Mouse (Mus musculus): ENCODE data around the gene Gtf2h4. TPM values are rescaled to one million over a fixed set of nuclear protein-coding genes. Genes with fewer than 3 reads are reported as not detected.
A peak's percentile ranks its signal among the peaks of the same experiment; 100 is the strongest.

The Gtf2h4 gene
- polyA plus RNA-seq, 1 experiment from 2014 or later: 45.1 TPM

GRCm38 (mm10) chr17:35666851-35667256 is 6.7 kb downstream of the Gtf2h4 start:
- Histone ChIP-seq H3K9ac (ENCODE audit: low read depth, low read length) (peak overlapping the region; percentile 86), H3K36me3 (ENCODE audit: control insufficient read depth, insufficient read depth, low read length) (peaks cover 8% of the 10 kb centered on the region), H3K4me3 (ENCODE audit: low read length) (peak overlapping the region; percentile 57), H3K4me1 (ENCODE audit: control insufficient read depth, insufficient read depth, low read length) (peaks cover 16% of the 10 kb centered on the region), H3K27me3 (replicated peaks; ENCODE audit: control insufficient read depth, insufficient read depth, low read length) (no peaks in the 10 kb centered on the region), H3K4me2 (ENCODE audit: low read depth, low read length) (peak overlapping the region; percentile 92), H3K9me3 (ENCODE audit: control insufficient read depth, low read length) (no peaks in the 10 kb centered on the region), H3K27ac (ENCODE audit: low read length) (peak overlapping the region; percentile 90)
- ATAC-seq: peak; percentile 56
- WGBS: 3% methylated on average over 13 of the region's 13 CpGs

DNA sequence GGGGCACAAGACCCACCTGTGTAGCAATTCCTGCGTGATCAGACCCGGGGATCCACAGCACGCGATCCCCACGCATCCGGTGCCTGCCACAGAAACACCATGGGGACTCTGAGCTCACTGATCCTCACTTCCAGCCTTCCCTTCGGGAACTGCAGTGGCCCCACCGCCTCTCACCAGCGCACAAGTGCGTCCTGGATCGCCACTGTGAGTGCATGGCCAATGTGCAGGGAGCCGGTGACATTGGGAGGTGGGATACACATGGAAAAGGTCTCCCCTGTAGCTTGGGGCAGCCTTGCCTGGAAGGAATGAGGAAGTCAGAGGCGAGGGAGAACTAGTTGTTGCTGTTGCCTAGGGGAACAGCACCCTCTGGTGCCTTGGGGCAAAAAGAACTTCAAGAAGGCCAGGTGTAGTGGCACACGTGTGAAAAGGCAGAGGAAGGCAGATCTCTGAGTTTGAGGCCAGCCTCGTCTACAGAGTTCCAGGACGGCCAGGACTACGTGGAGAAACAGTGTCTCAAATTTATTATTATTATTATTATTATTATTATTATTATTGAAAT is 7.5 kb downstream of the Gtf2h4 start:
- Histone ChIP-seq H3K4me1 (ENCODE audit: control insufficient read depth, insufficient read depth, low read length) (peaks cover 16% of the 10 kb centered on the region), H3K36me3 (ENCODE audit: control insufficient read depth, insufficient read depth, low read length) (peaks cover 8% of the 10 kb centered on the region), H3K9ac (ENCODE audit: low read depth, low read length) (peak overlapping the region; percentile 86), H3K9me3 (ENCODE audit: control insufficient read depth, low read length) (no peaks in the 10 kb centered on the region), H3K27me3 (replicated peaks; ENCODE audit: control insufficient read depth, insufficient read depth, low read length) (no peaks in the 10 kb centered on the region), H3K4me3 (ENCODE audit: low read length) (no peak overlapping the region), H3K27ac (ENCODE audit: low read length) (no peak overlapping the region), H3K4me2 (ENCODE audit: low read depth, low read length) (0 out of 2 replicates have a peak overlapping the region, but pooled peaks have one; percentile 92)
- WGBS: 72% methylated on average over 17 of the region's 17 CpGs
- peak; percentile 54 for ATAC-seq

DNA sequence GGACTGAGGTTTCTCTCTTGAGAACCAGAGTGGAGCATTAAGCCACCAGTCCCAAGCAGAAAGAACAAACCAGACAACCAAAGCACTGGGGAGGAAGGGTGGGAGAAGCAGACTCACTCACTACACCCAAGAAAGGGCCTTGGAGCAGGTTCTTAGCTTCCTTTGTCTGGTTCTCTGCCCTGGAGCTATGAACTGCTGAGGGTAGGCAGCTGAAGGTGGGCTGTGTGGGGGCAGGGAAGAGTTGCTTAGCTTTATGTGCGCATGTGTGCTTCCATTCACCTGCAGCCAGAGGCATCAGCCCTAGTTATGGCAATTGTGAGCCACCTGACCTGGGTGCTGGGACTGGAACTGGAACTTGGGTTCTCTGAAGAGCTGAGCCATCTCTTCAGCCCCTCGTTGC is 20.5 kb downstream of the Gtf2h4 start:
- peaks cover 6% of the 10 kb centered on the region; the same call in 1 of the 2 replicates for H3K36me3 ChIP-seq (ENCODE audit: control insufficient read depth, insufficient read depth, low read length)
- H3K9ac ChIP-seq (ENCODE audit: low read depth, low read length): no peak overlapping the region
- no peak for ATAC-seq
- peaks cover 13% of the 10 kb centered on the region; the same call in 1 of the 2 replicates for H3K4me1 ChIP-seq (ENCODE audit: control insufficient read depth, insufficient read depth, low read length)
- no peak overlapping the region for H3K4me3 ChIP-seq (ENCODE audit: low read length)
- H3K27me3 ChIP-seq (replicated peaks; ENCODE audit: control insufficient read depth, insufficient read depth, low read length): no peaks in the 10 kb centered on the region
- H3K9me3 ChIP-seq (ENCODE audit: control insufficient read depth, low read length): no peaks in the 10 kb centered on the region
- no peak overlapping the region for H3K4me2 ChIP-seq (ENCODE audit: low read depth, low read length)
- no peak overlapping the region for H3K27ac ChIP-seq (ENCODE audit: low read length)
- WGBS: 73% methylated on average over 2 of the region's 2 CpGs

GRCm38 (mm10) chr17:35649429-35649828 is 24.1 kb downstream of the Gtf2h4 start:
- Histone ChIP-seq H3K4me3 (ENCODE audit: low read length) (no peak overlapping the region), H3K27ac (ENCODE audit: low read length) (peak overlapping the region; percentile 50), H3K36me3 (ENCODE audit: control insufficient read depth, insufficient read depth, low read length) (no peaks in the 10 kb centered on the region), H3K9me3 (ENCODE audit: control insufficient read depth, low read length) (no peaks in the 10 kb centered on the region), H3K4me1 (ENCODE audit: control insufficient read depth, insufficient read depth, low read length) (peaks cover 13% of the 10 kb centered on the region; the same call in 1 of the 2 replicates), H3K9ac (ENCODE audit: low read depth, low read length) (peak overlapping the region; percentile 44; the same call in 1 of the 2 replicates), H3K27me3 (replicated peaks; ENCODE audit: control insufficient read depth, insufficient read depth, low read length) (no peaks in the 10 kb centered on the region), H3K4me2 (ENCODE audit: low read depth, low read length) (peak overlapping the region; percentile 10; the same call in 1 of the 2 replicates)
- ATAC-seq: peak; percentile 95
- WGBS: 52% methylated on average over 2 of the region's 2 CpGs

DNA sequence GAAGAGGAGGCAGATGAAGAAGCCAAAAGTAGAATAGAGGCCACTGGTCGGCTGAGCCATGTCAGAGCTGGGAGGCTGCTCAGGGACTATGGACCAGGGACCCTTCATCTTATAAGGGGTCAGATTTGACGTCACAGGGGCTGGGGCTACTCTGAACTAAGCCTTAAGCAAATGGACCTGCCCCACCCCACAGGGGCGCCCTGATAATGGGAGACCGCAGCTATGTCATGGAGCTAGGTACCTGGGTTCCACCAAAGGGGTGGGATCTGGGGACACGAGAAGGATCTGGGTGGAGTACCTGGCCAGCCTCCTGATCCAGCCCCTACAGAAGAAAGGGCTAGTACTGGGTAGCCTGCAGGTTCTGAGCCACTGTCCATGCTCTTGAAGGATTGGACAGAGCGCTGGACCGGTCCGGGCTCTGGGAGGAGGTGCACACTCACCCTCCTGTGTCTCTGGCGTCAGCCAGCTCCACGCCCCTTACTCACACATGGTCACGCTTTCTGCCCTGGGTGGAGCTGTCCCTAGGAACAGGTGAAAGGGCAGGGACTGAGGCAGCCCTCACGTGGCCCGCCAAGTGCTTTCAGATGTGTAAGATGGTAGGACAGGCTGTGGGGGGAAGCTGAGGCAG is 29.8 kb downstream of the Gtf2h4 start, which contains the start of gene Mucl3:
Mucl3 (minus strand) TSS at position 87 of the 628 bp plus-strand sequence.
- ATAC-seq: peak; percentile 47; the same call in 1 of the 2 replicates
- no peak within 1 kb of the TSS for H3K4me2 ChIP-seq (ENCODE audit: low read depth, low read length)
- peaks cover 6% of the 10 kb centered on the region; the same call in 1 of the 2 replicates for H3K4me1 ChIP-seq (ENCODE audit: control insufficient read depth, insufficient read depth, low read length)
- no peaks in the 10 kb centered on the region for H3K9me3 ChIP-seq (ENCODE audit: control insufficient read depth, low read length)
- no peak within 1 kb of the TSS for H3K4me3 ChIP-seq (ENCODE audit: low read length)
- H3K27me3 ChIP-seq (replicated peaks; ENCODE audit: control insufficient read depth, insufficient read depth, low read length): no peaks in the 10 kb centered on the region
- 52% methylated on average over 13 of the region's 13 CpGs for WGBS
- no peaks in the 10 kb centered on the region for H3K36me3 ChIP-seq (ENCODE audit: control insufficient read depth, insufficient read depth, low read length)
- no peak within 1 kb of the TSS for H3K9ac ChIP-seq (ENCODE audit: low read depth, low read length)
- no peak within 1 kb of the TSS for H3K27ac ChIP-seq (ENCODE audit: low read length)

- ATAC-seq: no peak
- no peak overlapping the region for H3K9ac ChIP-seq (ENCODE audit: low read depth, low read length)
- H3K27ac ChIP-seq (ENCODE audit: low read length): 0 out of 2 replicates have a peak overlapping the region, but pooled peaks have one; percentile 16
- H3K36me3 ChIP-seq (ENCODE audit: control insufficient read depth, insufficient read depth, low read length): no peaks in the 10 kb centered on the region
- no peaks in the 10 kb centered on the region for H3K27me3 ChIP-seq (replicated peaks; ENCODE audit: control insufficient read depth, insufficient read depth, low read length)
- H3K4me1 ChIP-seq (ENCODE audit: control insufficient read depth, insufficient read depth, low read length): peaks cover 9% of the 10 kb centered on the region; the same call in 1 of the 2 replicates
- H3K4me2 ChIP-seq (ENCODE audit: low read depth, low read length): peak overlapping the region; percentile 13; the same call in 1 of the 2 replicates
- WGBS: 68% methylated on average over 6 of the region's 6 CpGs
- H3K4me3 ChIP-seq (ENCODE audit: low read length): no peak overlapping the region
- no peaks in the 10 kb centered on the region for H3K9me3 ChIP-seq (ENCODE audit: control insufficient read depth, low read length)
Measured at GRCm38 (mm10) chr17:35639352-35639751, 34.2 kb downstream of the Gtf2h4 start.

DNA sequence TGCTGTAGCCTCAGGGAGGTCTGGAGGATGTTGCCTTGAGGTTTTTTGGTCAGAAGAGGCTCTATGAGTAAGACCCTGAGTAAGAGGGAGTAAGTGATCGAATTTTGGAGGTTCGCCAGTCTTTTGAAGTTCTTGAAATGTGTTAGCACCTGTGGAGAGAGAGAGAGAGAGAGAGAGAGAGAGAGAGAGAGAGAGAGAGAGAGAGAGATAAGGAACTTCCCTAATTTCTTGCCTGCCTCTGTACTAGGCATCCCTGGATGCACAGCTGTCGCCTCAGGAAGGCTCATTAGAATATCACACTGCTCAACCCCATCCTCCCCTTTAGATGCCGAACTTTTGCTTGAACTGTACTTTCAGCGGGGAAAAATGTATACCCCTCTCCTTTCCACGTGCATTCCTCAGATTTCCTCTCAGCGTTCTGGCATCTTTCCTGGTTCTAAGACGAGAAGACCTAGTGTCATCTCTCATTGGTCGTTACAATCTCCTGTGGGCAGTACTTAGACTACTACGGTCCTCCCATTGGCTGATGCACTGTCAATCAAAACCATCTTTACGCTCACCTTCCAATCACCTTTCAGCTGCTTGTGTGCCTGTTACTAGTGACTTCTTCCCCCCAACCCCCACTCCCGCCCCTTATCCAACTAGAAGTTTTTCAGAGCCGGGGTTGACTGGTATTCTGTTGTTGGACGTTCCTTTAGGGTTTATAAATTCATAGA is 34.9 kb downstream of the Gtf2h4 start:
- Histone ChIP-seq H3K9me3 (ENCODE audit: control insufficient read depth, low read length) (no peaks in the 10 kb centered on the region), H3K27ac (ENCODE audit: low read length) (peak overlapping the region; percentile 26), H3K4me1 (ENCODE audit: control insufficient read depth, insufficient read depth, low read length) (0 out of 2 replicates have a peak, but pooled peaks cover 6% of the 10 kb centered on the region), H3K4me2 (ENCODE audit: low read depth, low read length) (peak overlapping the region; percentile 13; the same call in 1 of the 2 replicates), H3K4me3 (ENCODE audit: low read length) (peak overlapping the region; percentile 5; the same call in 1 of the 2 replicates), H3K27me3 (replicated peaks; ENCODE audit: control insufficient read depth, insufficient read depth, low read length) (no peaks in the 10 kb centered on the region), H3K9ac (ENCODE audit: low read depth, low read length) (0 out of 2 replicates have a peak overlapping the region, but pooled peaks have one; percentile 12), H3K36me3 (ENCODE audit: control insufficient read depth, insufficient read depth, low read length) (no peaks in the 10 kb centered on the region)
- peak; percentile 85 for ATAC-seq
- 28% methylated on average over 14 of the region's 14 CpGs for WGBS

DNA sequence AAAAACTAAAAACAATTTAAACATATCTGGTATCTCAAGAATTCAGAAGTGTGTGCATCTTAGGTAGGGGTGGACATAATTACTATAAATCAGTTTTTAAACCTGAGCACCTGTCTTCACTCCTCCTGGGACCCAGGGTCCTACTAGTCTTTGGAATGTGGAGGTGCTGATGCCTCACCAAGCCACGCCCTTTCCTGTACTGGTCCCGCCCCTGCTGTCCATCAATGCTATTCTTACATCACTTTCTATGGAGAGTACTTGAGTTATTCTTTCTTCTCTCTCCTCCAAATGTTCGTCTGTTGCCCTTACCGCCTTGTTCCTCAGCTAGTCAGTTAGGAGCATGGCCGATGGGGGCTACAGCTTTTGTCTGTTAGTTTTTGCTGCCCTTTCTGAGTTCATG is 37.2 kb downstream of the Gtf2h4 start:
- H3K27ac ChIP-seq (ENCODE audit: low read length): no peak overlapping the region
- 43% methylated on average over 5 of the region's 5 CpGs for WGBS
- H3K4me1 ChIP-seq (ENCODE audit: control insufficient read depth, insufficient read depth, low read length): 0 out of 2 replicates have a peak, but pooled peaks cover 6% of the 10 kb centered on the region
- no peaks in the 10 kb centered on the region for H3K27me3 ChIP-seq (replicated peaks; ENCODE audit: control insufficient read depth, insufficient read depth, low read length)
- H3K4me3 ChIP-seq (ENCODE audit: low read length): no peak overlapping the region
- H3K36me3 ChIP-seq (ENCODE audit: control insufficient read depth, insufficient read depth, low read length): no peaks in the 10 kb centered on the region
- no peaks in the 10 kb centered on the region for H3K9me3 ChIP-seq (ENCODE audit: control insufficient read depth, low read length)
- no peak overlapping the region for H3K9ac ChIP-seq (ENCODE audit: low read depth, low read length)
- H3K4me2 ChIP-seq (ENCODE audit: low read depth, low read length): no peak overlapping the region; the same call in 1 of the 2 replicates
- no peak for ATAC-seq

DNA sequence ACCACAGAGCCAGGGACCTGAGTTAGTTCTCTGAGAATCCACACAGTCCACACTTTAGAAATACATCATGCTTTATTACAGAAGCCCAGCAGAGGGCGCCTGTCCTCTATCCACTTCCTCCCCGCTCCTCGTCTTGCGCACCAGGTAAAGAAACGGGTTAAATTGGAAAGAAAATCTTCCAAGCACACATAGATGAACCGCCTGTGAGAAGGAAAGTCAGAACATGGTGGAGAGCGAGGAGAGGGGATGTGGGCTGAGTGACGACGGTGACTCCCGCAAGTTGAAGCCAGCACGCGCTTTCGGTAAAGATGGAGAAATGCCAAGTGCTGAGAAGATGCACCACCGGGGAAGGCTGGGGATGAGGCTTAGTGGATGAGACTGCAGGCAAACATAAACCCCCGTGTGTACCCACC is 37.8 kb downstream of the Gtf2h4 start:
- Histone ChIP-seq H3K36me3 (ENCODE audit: control insufficient read depth, insufficient read depth, low read length) (no peaks in the 10 kb centered on the region), H3K4me3 (ENCODE audit: low read length) (peak overlapping the region; percentile 49), H3K9ac (ENCODE audit: low read depth, low read length) (peak overlapping the region; percentile 44), H3K4me2 (ENCODE audit: low read depth, low read length) (peak overlapping the region; percentile 85), H3K27ac (ENCODE audit: low read length) (no peak overlapping the region), H3K4me1 (ENCODE audit: control insufficient read depth, insufficient read depth, low read length) (0 out of 2 replicates have a peak, but pooled peaks cover 6% of the 10 kb centered on the region), H3K27me3 (replicated peaks; ENCODE audit: control insufficient read depth, insufficient read depth, low read length) (no peaks in the 10 kb centered on the region), H3K9me3 (ENCODE audit: control insufficient read depth, low read length) (no peaks in the 10 kb centered on the region)
- WGBS: 1% methylated on average over 15 of the region's 15 CpGs
- ATAC-seq: peak; percentile 42
